Mouse (Mus musculus): ENCODE data around the gene Gm26602. TPM values are rescaled to one million over a fixed set of nuclear protein-coding genes. Genes with fewer than 3 reads are reported as not detected.
A peak's percentile ranks its signal among the peaks of the same experiment; 100 is the strongest.

The Gm26602 gene
- total RNA-seq, 2 experiments from 2014 or later: not detected

- no peak for TF ChIP-seq CTCF (IDR thresholded peaks at IDR 0.05)
- no peak overlapping the region for H3K27ac ChIP-seq
- no peak for DNase-seq (ENCODE audit: extremely low spot score in 1 of 2, low spot score in 2 of 2)
- intact Hi-C loops (cut with DNase I): no loop called here
- no peak overlapping the region for H3K4me3 ChIP-seq
These were observed 9.6 kb downstream of the Gm26602 start for GRCm38 (mm10) chr10:79920056-79920890.

GRCm38 (mm10) chr10:79920958-79921535, 10.4 kb downstream of the Gm26602 start, which contains the start of gene R3hdm4:
Gene R3hdm4 (minus strand): TSS chr10:79921208.
- no peak for DNase-seq (ENCODE audit: extremely low spot score in 1 of 2, low spot score in 2 of 2)
- no peak for TF ChIP-seq CTCF (IDR thresholded peaks at IDR 0.05)
- intact Hi-C loops (cut with DNase I): no loop called here
- no peak within 1 kb of the TSS for H3K27ac ChIP-seq
- peak within 1 kb of the TSS; percentile 11; the same call in 1 of the 2 replicates for H3K4me3 ChIP-seq

DNA sequence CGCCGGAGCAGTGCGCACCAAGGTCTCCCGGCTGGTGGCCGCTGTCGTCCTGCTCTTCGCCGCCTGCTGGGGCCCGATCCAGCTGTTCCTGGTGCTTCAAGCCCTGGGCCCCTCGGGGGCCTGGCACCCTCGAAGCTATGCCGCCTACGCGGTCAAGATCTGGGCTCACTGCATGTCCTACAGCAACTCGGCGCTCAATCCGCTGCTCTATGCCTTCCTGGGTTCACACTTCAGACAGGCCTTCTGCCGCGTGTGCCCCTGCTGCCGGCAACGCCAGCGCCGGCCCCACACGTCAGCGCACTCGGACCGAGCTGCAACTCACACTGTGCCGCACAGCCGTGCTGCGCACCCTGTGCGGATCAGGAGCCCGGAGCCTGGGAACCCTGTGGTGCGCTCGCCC, 10.9 kb downstream of the Gm26602 start:
- no peak for DNase-seq (ENCODE audit: extremely low spot score in 1 of 2, low spot score in 2 of 2)
- no peak for TF ChIP-seq CTCF (IDR thresholded peaks at IDR 0.05)
- Histone ChIP-seq H3K27ac (no peak overlapping the region), H3K4me3 (peak overlapping the region; percentile 4; the same call in 1 of the 2 replicates)
- intact Hi-C loops (cut with DNase I): no loop called here

GRCm38 (mm10) chr10:79924998-79925784, 14.5 kb downstream of the Gm26602 start:
- no peak; the same call in none of the 2 replicates for TF ChIP-seq CTCF (IDR thresholded peaks at IDR 0.05)
- no peak overlapping the region for H3K27ac ChIP-seq
- DNase-seq (ENCODE audit: extremely low spot score in 1 of 2, low spot score in 2 of 2): peak; percentile 91 to 97
- intact Hi-C loops (cut with DNase I): loop anchor here (1.0 to 2.0 kb wide), 3 partner anchors 32 to 90 kb away; no protein-coding TSS in a partner anchor
- H3K4me3 ChIP-seq: no peak overlapping the region

GRCm38 (mm10) chr10:79925785-79926490, 15.3 kb downstream of the Gm26602 start:
- DNase-seq (ENCODE audit: extremely low spot score in 1 of 2, low spot score in 2 of 2): no peak
- H3K4me3 ChIP-seq: peak overlapping the region; percentile 79
- intact Hi-C loops (cut with DNase I): loop anchor here (1.0 to 2.0 kb wide), 3 partner anchors 32 to 91 kb away; no protein-coding TSS in a partner anchor
- H3K27ac ChIP-seq: peak overlapping the region; percentile 95
- TF ChIP-seq CTCF (IDR thresholded peaks at IDR 0.05): no peak

- intact Hi-C loops (cut with DNase I): no loop called here
- DNase-seq (ENCODE audit: extremely low spot score in 1 of 2, low spot score in 2 of 2): peak; percentile 86 to 88
- H3K4me3 ChIP-seq: peak within 1 kb of the TSS; percentile 79
- no peak for TF ChIP-seq CTCF (IDR thresholded peaks at IDR 0.05)
- peak within 1 kb of the TSS; percentile 95 for H3K27ac ChIP-seq
These were observed 16.1 kb downstream of the Gm26602 start, which contains the start of gene Arid3a for GRCm38 (mm10) chr10:79926491-79927323. Gene Arid3a (plus strand): TSS chr10:79927043.

- DNase-seq (ENCODE audit: extremely low spot score in 1 of 2, low spot score in 2 of 2): peak; percentile 49 to 52
- peak overlapping the region; percentile 79 for H3K4me3 ChIP-seq
- TF ChIP-seq CTCF (IDR thresholded peaks at IDR 0.05): peak; percentile 31
- intact Hi-C loops (cut with DNase I): no loop called here
- peak overlapping the region; percentile 95 for H3K27ac ChIP-seq
These were observed 16.8 kb downstream of the Gm26602 start for GRCm38 (mm10) chr10:79927324-79928029.

- DNase-seq (ENCODE audit: extremely low spot score in 1 of 2, low spot score in 2 of 2): no peak
- peak overlapping the region; percentile 95 for H3K27ac ChIP-seq
- TF ChIP-seq CTCF (IDR thresholded peaks at IDR 0.05): no peak
- intact Hi-C loops (cut with DNase I): no loop called here
- H3K4me3 ChIP-seq: peak overlapping the region; percentile 79
These were observed 17.5 kb downstream of the Gm26602 start for GRCm38 (mm10) chr10:79928030-79928694.

GRCm38 (mm10) chr10:79928907-79929701, 18.4 kb downstream of the Gm26602 start:
- no peak for DNase-seq (ENCODE audit: extremely low spot score in 1 of 2, low spot score in 2 of 2)
- Histone ChIP-seq H3K27ac (no peak overlapping the region), H3K4me3 (no peak overlapping the region)
- intact Hi-C loops (cut with DNase I): no loop called here
- TF ChIP-seq CTCF (IDR thresholded peaks at IDR 0.05): no peak
